In genomic region chr7:122158488-122158887, GRCm38 (mm10) we compare ENCODE assay signal across 8 mouse cellular contexts. TPM values are rescaled to one million over a fixed set of nuclear protein-coding genes. Genes with fewer than 3 reads are reported as not detected.
DNase-seq lines count a peak whose midpoint lies in the region; ATAC-seq and TF ChIP-seq lines count a peak whose summit lies in the region.

No protein-coding gene starts in this region.

- 4% methylated on average over 13 of the region's 13 CpGs for WGBS in embryonic facial prominence, embryonic 15.5 days
- 7% methylated on average over 13 of the region's 13 CpGs for WGBS in limb, embryonic 10.5 days
- WGBS in neural tube, embryonic 13.5 days, result 7% methylated on average over 13 of the region's 13 CpGs

- TF ChIP-seq CTCF in left cerebral cortex, adult 2 months (IDR thresholded peaks at IDR 0.05), result no peak

- no peak for ATAC-seq in embryonic facial prominence, embryonic 15.5 days (ENCODE audit: insufficient number of reproducible peaks, low FRiP score, low TSS enrichment, low read depth)
- no peak for ATAC-seq in neural tube, embryonic 13.5 days (ENCODE audit: low read depth)
- ATAC-seq in cerebellum, adult (ENCODE audit: insufficient number of reproducible peaks, low FRiP score, low TSS enrichment), result no peak

- H3K27me3 ChIP-seq in embryonic facial prominence, embryonic 15.5 days, result no peaks in the 10 kb centered on the region
- H3K27me3 ChIP-seq in limb, embryonic 10.5 days (ENCODE audit: low read depth, poor library complexity, severe bottlenecking), result no peaks in the 10 kb centered on the region
- H3K27me3 ChIP-seq in neural tube, embryonic 13.5 days, result no peaks in the 10 kb centered on the region

- H3K9ac ChIP-seq in embryonic facial prominence, embryonic 15.5 days, result peak overlapping the region; percentile 62
- H3K9ac ChIP-seq in neural tube, embryonic 13.5 days, result peak overlapping the region; percentile 83

- no peak for DNase-seq in left cerebral cortex, adult 2 months (ENCODE audit: extremely low spot score in 1 of 2, low spot score in 2 of 2)
- DNase-seq in left cerebral cortex, adult 9 months (ENCODE audit: low spot score in 2 of 2), result no peak
- DNase-seq in limb, embryonic 10.5 days (ENCODE audit: low spot score), result no peak
- DNase-seq in frontal cortex, postnatal 36 days (ENCODE audit: low spot score in 2 of 2), result no peak
- DNase-seq in adrenal gland, postnatal 36 days, result no peak

- H3K4me3 ChIP-seq in left cerebral cortex, adult 2 months, result peak overlapping the region; percentile 64
- H3K4me3 ChIP-seq in embryonic facial prominence, embryonic 15.5 days (replicated peaks), result peak overlapping the region; percentile 78
- H3K4me3 ChIP-seq in limb, embryonic 10.5 days, result peak overlapping the region; percentile 82
- peak overlapping the region; percentile 60 for H3K4me3 ChIP-seq in neural tube, embryonic 13.5 days

- H3K36me3 ChIP-seq in embryonic facial prominence, embryonic 15.5 days, result peaks cover 13% of the 10 kb centered on the region
- peaks cover 31% of the 10 kb centered on the region for H3K36me3 ChIP-seq in limb, embryonic 10.5 days
- peaks cover 12% of the 10 kb centered on the region; the same call in 1 of the 2 replicates for H3K36me3 ChIP-seq in neural tube, embryonic 13.5 days

- no peaks in the 10 kb centered on the region for H3K9me3 ChIP-seq in embryonic facial prominence, embryonic 15.5 days (replicated peaks)
- no peaks in the 10 kb centered on the region for H3K9me3 ChIP-seq in limb, embryonic 10.5 days (replicated peaks)
- H3K9me3 ChIP-seq in neural tube, embryonic 13.5 days, result no peaks in the 10 kb centered on the region

- intact Hi-C loops in left cerebral cortex, adult 2 months (cut with DNase I), result no loop called here

- H3K4me2 ChIP-seq in embryonic facial prominence, embryonic 15.5 days (replicated peaks), result peak overlapping the region; percentile 92
- peak overlapping the region; percentile 99 for H3K4me2 ChIP-seq in neural tube, embryonic 13.5 days

- peak overlapping the region; percentile 53 for H3K27ac ChIP-seq in left cerebral cortex, adult 2 months
- peak overlapping the region; percentile 87 for H3K27ac ChIP-seq in embryonic facial prominence, embryonic 15.5 days (replicated peaks)
- H3K27ac ChIP-seq in limb, embryonic 10.5 days, result peak overlapping the region; percentile 91
- H3K27ac ChIP-seq in neural tube, embryonic 13.5 days (replicated peaks), result peak overlapping the region; percentile 43; the same call in 1 of the 2 replicates

- peaks cover 43% of the 10 kb centered on the region for H3K4me1 ChIP-seq in embryonic facial prominence, embryonic 15.5 days
- peaks cover 35% of the 10 kb centered on the region for H3K4me1 ChIP-seq in limb, embryonic 10.5 days
- peaks cover 42% of the 10 kb centered on the region for H3K4me1 ChIP-seq in neural tube, embryonic 13.5 days (replicated peaks)

RNA-seq across cellular contexts. Expression of gene Plk1, which starts 0.8 kb away (rescaled TPM):
- 1 to 10 TPM; 1.5 to 1.7 TPM for total RNA-seq in left cerebral cortex, adult 2 months (2021)
- polyA plus RNA-seq in embryonic facial prominence, embryonic 15.5 days (2015; fragmentation: Nextera tagmentation; extraction: Ambion mirVana), result 87.2 and 87.3 TPM in 2 replicates
- polyA plus RNA-seq in limb, embryonic 10.5 days (2016; fragmentation: Nextera tagmentation; extraction: Ambion mirVana), result 248 and 264 TPM in 2 replicates
- 23.5 and 27.4 TPM in 2 replicates for polyA plus RNA-seq in neural tube, embryonic 13.5 days (2015; fragmentation: Nextera tagmentation; extraction: Ambion mirVana)
- 1 to 10 TPM; 4.0 to 4.3 TPM for total RNA-seq in adrenal gland, postnatal 36 days (2021)

RNA-seq across cellular contexts. Expression of gene Dctn5, which starts 25.6 kb away (rescaled TPM):
- 10 to 100 TPM; 90.7 to 96.2 TPM for total RNA-seq in left cerebral cortex, adult 2 months (2021)
- polyA plus RNA-seq in embryonic facial prominence, embryonic 15.5 days (2015; fragmentation: Nextera tagmentation; extraction: Ambion mirVana), result 118 and 126 TPM in 2 replicates
- 110 and 126 TPM in 2 replicates for polyA plus RNA-seq in limb, embryonic 10.5 days (2016; fragmentation: Nextera tagmentation; extraction: Ambion mirVana)
- polyA plus RNA-seq in neural tube, embryonic 13.5 days (2015; fragmentation: Nextera tagmentation; extraction: Ambion mirVana), result 162 and 168 TPM in 2 replicates
- total RNA-seq in adrenal gland, postnatal 36 days (2021), result 10 to 100 TPM; 60.6 to 66.2 TPM

RNA-seq across cellular contexts. Expression of gene Palb2, which starts 25.7 kb away (rescaled TPM):
- 1 to 10 TPM; 1.2 to 2.2 TPM for total RNA-seq in left cerebral cortex, adult 2 months (2021)
- 9.2 and 12.4 TPM in 2 replicates for polyA plus RNA-seq in embryonic facial prominence, embryonic 15.5 days (2015; fragmentation: Nextera tagmentation; extraction: Ambion mirVana)
- polyA plus RNA-seq in limb, embryonic 10.5 days (2016; fragmentation: Nextera tagmentation; extraction: Ambion mirVana), result 26.8 and 28.4 TPM in 2 replicates
- 6.5 and 6.7 TPM in 2 replicates for polyA plus RNA-seq in neural tube, embryonic 13.5 days (2015; fragmentation: Nextera tagmentation; extraction: Ambion mirVana)
- 1 to 10 TPM; 1.6 to 1.9 TPM for total RNA-seq in adrenal gland, postnatal 36 days (2021)

RNA-seq across cellular contexts. Expression of gene Ern2, which starts 27.5 kb away (rescaled TPM):
- under 1 TPM; 0.45 to 0.75 TPM for total RNA-seq in left cerebral cortex, adult 2 months (2021)
- not detected in 2 replicates for polyA plus RNA-seq in embryonic facial prominence, embryonic 15.5 days (2015; fragmentation: Nextera tagmentation; extraction: Ambion mirVana)
- not detected in 2 replicates for polyA plus RNA-seq in limb, embryonic 10.5 days (2016; fragmentation: Nextera tagmentation; extraction: Ambion mirVana)
- 0.68 and 1.0 TPM in 2 replicates for polyA plus RNA-seq in neural tube, embryonic 13.5 days (2015; fragmentation: Nextera tagmentation; extraction: Ambion mirVana)
- under 1 TPM; 0.13 to 0.16 TPM for total RNA-seq in adrenal gland, postnatal 36 days (2021)

RNA-seq across cellular contexts. Expression of gene Ndufab1, which starts 56.8 kb away (rescaled TPM):
- 100 to 1,000 TPM; 260 to 276 TPM for total RNA-seq in left cerebral cortex, adult 2 months (2021)
- 559 TPM in 2 replicates for polyA plus RNA-seq in embryonic facial prominence, embryonic 15.5 days (2015; fragmentation: Nextera tagmentation; extraction: Ambion mirVana)
- polyA plus RNA-seq in limb, embryonic 10.5 days (2016; fragmentation: Nextera tagmentation; extraction: Ambion mirVana), result 799 and 837 TPM in 2 replicates
- 715 and 766 TPM in 2 replicates for polyA plus RNA-seq in neural tube, embryonic 13.5 days (2015; fragmentation: Nextera tagmentation; extraction: Ambion mirVana)
- 100 to 1,000 TPM; 502 to 538 TPM for total RNA-seq in adrenal gland, postnatal 36 days (2021)
